Mouse (Mus musculus): Measurements from ENCODE around the gene Zfp426. TPM values are rescaled to one million over a fixed set of nuclear protein-coding genes. Genes with fewer than 3 reads are reported as not detected.
A peak's percentile ranks its signal among the peaks of the same experiment; 100 is the strongest.

Gene Zfp426
- polyA plus RNA-seq, 1 experiment from 2014 or later = 22.6 TPM

GRCm38 (mm10) chr9:20514016-20514415 lies 21.5 kb upstream of the Zfp426 start:
- 0 out of 2 replicates have a peak, but pooled peaks have one; percentile 36 for ATAC-seq (ENCODE audit: low FRiP score, low TSS enrichment)
- H3K4me1 ChIP-seq (ENCODE audit: control insufficient read depth, insufficient read depth, low read length) = peaks cover 9% of the 10 kb centered on the region; the same call in 1 of the 2 replicates
- no peaks in the 10 kb centered on the region for H3K9me3 ChIP-seq (ENCODE audit: control insufficient read depth, low read length)
- peaks cover 74% of the 10 kb centered on the region for H3K36me3 ChIP-seq (ENCODE audit: control insufficient read depth, insufficient read depth, low read length)
- no peak overlapping the region for H3K4me2 ChIP-seq (replicated peaks; ENCODE audit: low read depth, low read length)
- H3K27ac ChIP-seq (ENCODE audit: low read depth, low read length) = no peak overlapping the region
- WGBS = 72% methylated on average over 3 of the region's 3 CpGs
- H3K4me3 ChIP-seq (ENCODE audit: low read length) = no peak overlapping the region
- H3K9ac ChIP-seq (ENCODE audit: low read depth, low read length) = no peak overlapping the region
- H3K27me3 ChIP-seq (ENCODE audit: control insufficient read depth, insufficient read depth, low read length) = no peaks in the 10 kb centered on the region

GRCm38 (mm10) chr9:20512714-20513113 lies 20.2 kb upstream of the Zfp426 start:
- H3K9me3 ChIP-seq (ENCODE audit: control insufficient read depth, low read length) = no peaks in the 10 kb centered on the region
- no peak overlapping the region for H3K4me3 ChIP-seq (ENCODE audit: low read length)
- 70% methylated on average over 8 of the region's 8 CpGs for WGBS

DNA sequence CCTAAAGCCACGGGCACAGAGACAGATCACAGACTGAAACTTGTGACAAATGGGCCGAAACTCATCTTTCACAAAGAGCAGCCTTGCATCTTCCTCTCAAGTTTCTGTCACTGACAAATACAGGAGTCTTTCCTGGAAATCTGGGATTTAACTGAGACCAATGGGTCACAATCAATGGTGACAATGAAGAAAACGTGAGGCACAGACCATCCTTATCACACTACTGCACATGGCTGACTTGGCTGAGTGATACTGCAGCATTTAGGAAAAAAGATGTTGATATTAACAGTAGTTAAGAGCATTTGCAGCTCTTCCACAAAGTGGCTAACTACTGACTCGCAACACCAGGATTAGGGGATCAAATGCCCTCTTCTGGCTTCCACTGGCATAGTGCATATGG lies 19.1 kb upstream of the Zfp426 start:
- ATAC-seq (ENCODE audit: low FRiP score, low TSS enrichment) = no peak
- H3K4me2 ChIP-seq (replicated peaks; ENCODE audit: low read depth, low read length) = no peak overlapping the region
- H3K36me3 ChIP-seq (ENCODE audit: control insufficient read depth, insufficient read depth, low read length) = peaks cover 73% of the 10 kb centered on the region
- H3K4me1 ChIP-seq (ENCODE audit: control insufficient read depth, insufficient read depth, low read length) = peaks cover 2% of the 10 kb centered on the region; the same call in 1 of the 2 replicates
- no peaks in the 10 kb centered on the region for H3K27me3 ChIP-seq (ENCODE audit: control insufficient read depth, insufficient read depth, low read length)
- H3K27ac ChIP-seq (ENCODE audit: low read depth, low read length) = no peak overlapping the region
- H3K4me3 ChIP-seq (ENCODE audit: low read length) = no peak overlapping the region
- no peak overlapping the region for H3K9ac ChIP-seq (ENCODE audit: low read depth, low read length)
- H3K9me3 ChIP-seq (ENCODE audit: control insufficient read depth, low read length) = no peaks in the 10 kb centered on the region
- WGBS = 89% methylated on average over 4 of the region's 4 CpGs

More at GRCm38 (mm10) chr9:20512714-20513113, 20.2 kb upstream of the Zfp426 start:
- H3K36me3 ChIP-seq (ENCODE audit: control insufficient read depth, insufficient read depth, low read length) = peaks cover 72% of the 10 kb centered on the region
- no peaks in the 10 kb centered on the region for H3K27me3 ChIP-seq (ENCODE audit: control insufficient read depth, insufficient read depth, low read length)
- no peak overlapping the region for H3K4me2 ChIP-seq (replicated peaks; ENCODE audit: low read depth, low read length)
- H3K4me1 ChIP-seq (ENCODE audit: control insufficient read depth, insufficient read depth, low read length) = peaks cover 2% of the 10 kb centered on the region; the same call in 1 of the 2 replicates
- H3K9ac ChIP-seq (ENCODE audit: low read depth, low read length) = no peak overlapping the region
- no peak overlapping the region for H3K27ac ChIP-seq (ENCODE audit: low read depth, low read length)
- ATAC-seq (ENCODE audit: low FRiP score, low TSS enrichment) = no peak

DNA sequence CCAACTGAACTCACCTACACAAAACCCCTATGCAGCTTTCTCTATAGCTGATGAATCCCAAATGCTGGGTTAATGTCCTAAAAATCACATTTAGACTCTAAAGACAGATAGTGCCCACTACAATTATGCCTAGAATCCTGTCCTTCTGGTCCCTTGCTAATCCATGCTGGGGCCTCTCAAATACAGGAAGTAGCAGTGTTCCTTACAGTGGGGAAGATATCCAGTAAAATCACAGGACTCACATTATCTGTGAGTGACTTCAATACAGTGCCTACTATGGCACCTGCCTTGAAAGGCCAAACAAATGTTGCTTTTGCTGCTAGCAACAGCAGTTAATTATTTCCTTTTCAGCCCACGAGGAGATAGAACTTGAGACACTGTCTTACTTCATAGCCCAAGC lies 17.8 kb upstream of the Zfp426 start:
- no peaks in the 10 kb centered on the region for H3K9me3 ChIP-seq (ENCODE audit: control insufficient read depth, low read length)
- no peak for ATAC-seq (ENCODE audit: low FRiP score, low TSS enrichment)
- no peak overlapping the region; the same call in 1 of the 2 replicates for H3K9ac ChIP-seq (ENCODE audit: low read depth, low read length)
- 38% methylated on average over 1 of the region's 1 CpGs for WGBS
- H3K36me3 ChIP-seq (ENCODE audit: control insufficient read depth, insufficient read depth, low read length) = peaks cover 74% of the 10 kb centered on the region
- H3K27ac ChIP-seq (ENCODE audit: low read depth, low read length) = no peak overlapping the region
- H3K4me3 ChIP-seq (ENCODE audit: low read length) = no peak overlapping the region
- no peak overlapping the region for H3K4me2 ChIP-seq (replicated peaks; ENCODE audit: low read depth, low read length)
- peaks cover 2% of the 10 kb centered on the region; the same call in 1 of the 2 replicates for H3K4me1 ChIP-seq (ENCODE audit: control insufficient read depth, insufficient read depth, low read length)
- no peaks in the 10 kb centered on the region for H3K27me3 ChIP-seq (ENCODE audit: control insufficient read depth, insufficient read depth, low read length)

- no peaks in the 10 kb centered on the region for H3K9me3 ChIP-seq (ENCODE audit: control insufficient read depth, low read length)
- peaks cover 74% of the 10 kb centered on the region for H3K36me3 ChIP-seq (ENCODE audit: control insufficient read depth, insufficient read depth, low read length)
- no peak for ATAC-seq (ENCODE audit: low FRiP score, low TSS enrichment)
- 84% methylated on average over 3 of the region's 3 CpGs for WGBS
- H3K4me1 ChIP-seq (ENCODE audit: control insufficient read depth, insufficient read depth, low read length) = peaks cover 2% of the 10 kb centered on the region; the same call in 1 of the 2 replicates
- H3K4me3 ChIP-seq (ENCODE audit: low read length) = no peak overlapping the region
- H3K9ac ChIP-seq (ENCODE audit: low read depth, low read length) = no peak overlapping the region
- H3K4me2 ChIP-seq (replicated peaks; ENCODE audit: low read depth, low read length) = no peak overlapping the region
- no peaks in the 10 kb centered on the region for H3K27me3 ChIP-seq (ENCODE audit: control insufficient read depth, insufficient read depth, low read length)
- no peak overlapping the region for H3K27ac ChIP-seq (ENCODE audit: low read depth, low read length)
Measured at GRCm38 (mm10) chr9:20509676-20510075, 17.1 kb upstream of the Zfp426 start.

DNA sequence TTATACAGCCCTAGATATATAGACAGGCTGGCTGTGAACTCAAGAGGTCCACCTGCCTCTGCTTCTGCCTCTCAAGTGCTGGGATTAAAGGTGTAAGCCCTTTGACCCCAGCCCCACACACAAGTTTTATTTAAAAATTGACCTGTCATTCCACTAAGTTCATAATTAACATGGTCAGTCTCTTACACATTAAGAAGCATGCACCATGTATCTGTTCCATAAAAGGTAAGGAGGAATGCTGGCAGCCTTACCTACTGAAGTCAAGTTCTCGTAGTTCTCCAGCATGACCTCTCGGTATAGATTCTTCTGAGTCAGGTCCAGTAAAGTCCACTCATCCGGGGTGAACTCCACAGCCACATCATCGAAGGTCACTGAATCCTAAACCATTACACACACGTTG lies 12.3 kb upstream of the Zfp426 start:
- Histone ChIP-seq H3K4me3 (ENCODE audit: low read length) (no peak overlapping the region), H3K9me3 (ENCODE audit: control insufficient read depth, low read length) (no peaks in the 10 kb centered on the region), H3K4me2 (replicated peaks; ENCODE audit: low read depth, low read length) (no peak overlapping the region), H3K27me3 (ENCODE audit: control insufficient read depth, insufficient read depth, low read length) (no peaks in the 10 kb centered on the region), H3K4me1 (ENCODE audit: control insufficient read depth, insufficient read depth, low read length) (no peaks in the 10 kb centered on the region), H3K36me3 (ENCODE audit: control insufficient read depth, insufficient read depth, low read length) (peaks cover 84% of the 10 kb centered on the region), H3K9ac (ENCODE audit: low read depth, low read length) (no peak overlapping the region), H3K27ac (ENCODE audit: low read depth, low read length) (no peak overlapping the region)
- ATAC-seq (ENCODE audit: low FRiP score, low TSS enrichment) = no peak
- 91% methylated on average over 5 of the region's 5 CpGs for WGBS

DNA sequence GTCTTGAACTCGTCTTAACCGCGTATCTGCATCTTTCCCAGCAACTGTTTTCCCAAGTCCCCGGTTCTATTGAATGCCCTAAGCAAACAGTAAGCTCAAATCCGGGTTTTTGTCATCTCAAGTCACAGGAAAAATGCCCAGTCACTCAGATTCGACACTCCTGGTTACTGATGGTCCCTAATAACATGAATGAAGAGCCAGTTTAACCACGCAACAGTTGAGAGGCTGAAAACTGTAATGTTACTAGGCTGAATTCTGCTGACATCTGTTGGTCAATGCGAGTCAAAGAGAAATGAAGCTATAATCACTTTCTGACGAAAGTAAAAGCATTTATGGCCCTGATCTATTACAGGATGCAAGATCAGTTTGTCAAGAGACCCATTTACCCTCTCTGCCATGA lies 735 bp upstream of the Zfp426 start:
- 5% methylated on average over 9 of the region's 9 CpGs for WGBS
- Histone ChIP-seq H3K9ac (ENCODE audit: low read depth, low read length) (peak overlapping the region; percentile 65), H3K4me2 (replicated peaks; ENCODE audit: low read depth, low read length) (peak overlapping the region; percentile 81), H3K27ac (ENCODE audit: low read depth, low read length) (peak overlapping the region; percentile 83; the same call in 1 of the 2 replicates), H3K4me1 (ENCODE audit: control insufficient read depth, insufficient read depth, low read length) (peaks cover 7% of the 10 kb centered on the region; the same call in 1 of the 2 replicates), H3K36me3 (ENCODE audit: control insufficient read depth, insufficient read depth, low read length) (peaks cover 38% of the 10 kb centered on the region), H3K4me3 (ENCODE audit: low read length) (peak overlapping the region; percentile 56), H3K27me3 (ENCODE audit: control insufficient read depth, insufficient read depth, low read length) (no peaks in the 10 kb centered on the region), H3K9me3 (ENCODE audit: control insufficient read depth, low read length) (no peaks in the 10 kb centered on the region)
- no peak for ATAC-seq (ENCODE audit: low FRiP score, low TSS enrichment)

DNA sequence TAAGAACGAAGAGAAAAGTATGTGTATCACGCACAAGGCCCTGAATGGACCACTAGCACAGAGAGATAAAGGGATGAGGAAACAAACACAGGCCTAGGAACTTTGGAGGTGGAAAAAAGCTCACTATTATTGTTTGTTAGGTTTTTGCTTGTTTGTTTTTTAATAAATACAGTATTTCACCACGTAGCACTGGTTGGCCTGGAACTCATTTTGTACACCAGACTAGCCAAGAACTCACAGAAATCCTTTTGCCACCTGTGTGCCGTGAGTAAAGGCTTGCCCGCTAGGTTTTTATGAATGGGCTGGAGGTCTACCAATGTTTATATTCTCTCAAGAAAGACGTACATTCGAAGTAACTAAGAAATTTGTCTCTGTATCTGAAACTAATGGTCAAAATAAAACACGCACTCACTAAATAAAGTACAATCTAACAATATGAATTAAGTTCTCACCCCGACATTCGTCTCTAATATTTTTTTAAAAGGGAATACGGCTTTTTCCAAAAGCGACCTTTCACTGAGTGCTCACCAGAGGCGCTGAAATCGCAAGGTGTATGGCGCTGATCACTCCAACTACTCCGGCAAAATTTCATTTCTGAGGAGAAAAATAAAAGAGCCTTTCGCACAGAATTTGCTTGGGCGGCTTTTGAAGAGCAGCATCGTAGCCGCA lies 554 bp downstream of the Zfp426 start:
- no peak for ATAC-seq (ENCODE audit: low FRiP score, low TSS enrichment)
- H3K4me1 ChIP-seq (ENCODE audit: control insufficient read depth, insufficient read depth, low read length) = peaks cover 7% of the 10 kb centered on the region; the same call in 1 of the 2 replicates
- peaks cover 25% of the 10 kb centered on the region for H3K36me3 ChIP-seq (ENCODE audit: control insufficient read depth, insufficient read depth, low read length)
- H3K27me3 ChIP-seq (ENCODE audit: control insufficient read depth, insufficient read depth, low read length) = no peaks in the 10 kb centered on the region
- H3K9me3 ChIP-seq (ENCODE audit: control insufficient read depth, low read length) = no peaks in the 10 kb centered on the region
- peak overlapping the region; percentile 65 for H3K9ac ChIP-seq (ENCODE audit: low read depth, low read length)
- peak overlapping the region; percentile 83 for H3K27ac ChIP-seq (ENCODE audit: low read depth, low read length)
- WGBS = 11% methylated on average over 20 of the region's 20 CpGs
- H3K4me2 ChIP-seq (replicated peaks; ENCODE audit: low read depth, low read length) = peak overlapping the region; percentile 81
- peak overlapping the region; percentile 56 for H3K4me3 ChIP-seq (ENCODE audit: low read length)

- peaks cover 22% of the 10 kb centered on the region; the same call in 1 of the 2 replicates for H3K36me3 ChIP-seq (ENCODE audit: control insufficient read depth, insufficient read depth, low read length)
- no peaks in the 10 kb centered on the region for H3K9me3 ChIP-seq (ENCODE audit: control insufficient read depth, low read length)
- 94% methylated on average over 5 of the region's 5 CpGs for WGBS
- ATAC-seq (ENCODE audit: low FRiP score, low TSS enrichment) = no peak
- H3K27me3 ChIP-seq (ENCODE audit: control insufficient read depth, insufficient read depth, low read length) = no peaks in the 10 kb centered on the region
- H3K27ac ChIP-seq (ENCODE audit: low read depth, low read length) = no peak overlapping the region
- H3K4me2 ChIP-seq (replicated peaks; ENCODE audit: low read depth, low read length) = no peak overlapping the region
- peaks cover 7% of the 10 kb centered on the region; the same call in 1 of the 2 replicates for H3K4me1 ChIP-seq (ENCODE audit: control insufficient read depth, insufficient read depth, low read length)
- H3K9ac ChIP-seq (ENCODE audit: low read depth, low read length) = no peak overlapping the region
- no peak overlapping the region for H3K4me3 ChIP-seq (ENCODE audit: low read length)
Measured at GRCm38 (mm10) chr9:20489536-20489935, 3.0 kb downstream of the Zfp426 start.
